Mouse (Mus musculus): ENCODE data around the gene Cry2. TPM values are rescaled to one million over a fixed set of nuclear protein-coding genes. Genes with fewer than 3 reads are reported as not detected.
A peak's percentile ranks its signal among the peaks of the same experiment; 100 is the strongest.

The Cry2 gene
- polyA plus RNA-seq, 1 experiment from 2014 or later: 33.3 TPM

Small RNAs within 50 kb of the gene (microRNA-seq; reads per million reads assigned to microRNA genes)
- 2.5 reads per million, percentile 17 among the genes with 10 or more reads in this experiment for gene Mir7000

Other genes starting within 250 kb of the Cry2 start
- gene Pex16, start 59.4 kb downstream of the Cry2 start, polyA plus RNA-seq (2014; fragmentation: Nextera tagmentation; extraction: Ambion mirVana): 35.4 and 41.6 TPM in 2 replicates
- gene Large2, start 59.2 kb downstream of the Cry2 start, polyA plus RNA-seq (2014; fragmentation: Nextera tagmentation; extraction: Ambion mirVana): 1.5 and 1.6 TPM in 2 replicates
- 3.9 and 5.6 TPM in 2 replicates for gene 1700029I15Rik, start 51.5 kb downstream of the Cry2 start, polyA plus RNA-seq (2014; fragmentation: Nextera tagmentation; extraction: Ambion mirVana)
- 62.4 and 117 TPM in 2 replicates for gene Mapk8ip1, start 32.8 kb downstream of the Cry2 start, polyA plus RNA-seq (2014; fragmentation: Nextera tagmentation; extraction: Ambion mirVana)
- gene Slc35c1, start 26.5 kb upstream of the Cry2 start, polyA plus RNA-seq (2014; fragmentation: Nextera tagmentation; extraction: Ambion mirVana): 8.6 and 11.9 TPM in 2 replicates
- gene Chst1, start 165.7 kb upstream of the Cry2 start, polyA plus RNA-seq (2014; fragmentation: Nextera tagmentation; extraction: Ambion mirVana): 25.2 and 26.1 TPM in 2 replicates